Mouse (Mus musculus) ES-E14 (cell line): ENCODE measurements around the gene Hddc3.

Experiments used
- ZC3H11A ChIP-seq: IDR thresholded peaks from 2 replicates; pipeline ENCODE4 v1.6.1; 2012; ENCODE audit warnings: low read depth, mild to moderate bottlenecking, inconsistent platforms, low read length, borderline replicate concordance
- ZNF384 ChIP-seq: IDR thresholded peaks from 2 replicates; pipeline ENCODE4 v1.6.1; 2012; ENCODE audit warnings: low read depth, low read length, inconsistent platforms

- TF ChIP-seq ZNF384 (no peak), ZC3H11A (no peak)
Measured at GRCm38 (mm10) chr7:80387633-80388543, 45.0 kb downstream of the Hddc3 start, which contains the start of gene Fes.
